Mouse (Mus musculus): ENCODE measurements at regions not wholly inside any gene's neighbourhood (a gene's known extent, or its start where the extent isn't known, plus 50 kb on each side); places are given as distances from the start of the nearest gene placed in this dataset.

GRCm38 (mm10) chr8:89171561-89171960 lies 127.6 kb upstream of the Sall1 start:
- no peak for TF ChIP-seq GATA1 (IDR thresholded peaks at IDR 0.05; ENCODE audit: low read length)
- TF ChIP-seq TAL1 (IDR thresholded peaks at IDR 0.05; ENCODE audit: low read length): no peak

Measured in erythroblast, embryonic 14.5 days (primary cell).